Mouse (Mus musculus) ovary, postnatal 14 days (tissue): ENCODE data around the gene 6430571L13Rik.

Experiments used
- DNase-seq: peaks from one replicate; pipeline ENCODE4 v3.0.0; 2022; ENCODE audit warnings: low spot score

6430571L13Rik gene

DNA sequence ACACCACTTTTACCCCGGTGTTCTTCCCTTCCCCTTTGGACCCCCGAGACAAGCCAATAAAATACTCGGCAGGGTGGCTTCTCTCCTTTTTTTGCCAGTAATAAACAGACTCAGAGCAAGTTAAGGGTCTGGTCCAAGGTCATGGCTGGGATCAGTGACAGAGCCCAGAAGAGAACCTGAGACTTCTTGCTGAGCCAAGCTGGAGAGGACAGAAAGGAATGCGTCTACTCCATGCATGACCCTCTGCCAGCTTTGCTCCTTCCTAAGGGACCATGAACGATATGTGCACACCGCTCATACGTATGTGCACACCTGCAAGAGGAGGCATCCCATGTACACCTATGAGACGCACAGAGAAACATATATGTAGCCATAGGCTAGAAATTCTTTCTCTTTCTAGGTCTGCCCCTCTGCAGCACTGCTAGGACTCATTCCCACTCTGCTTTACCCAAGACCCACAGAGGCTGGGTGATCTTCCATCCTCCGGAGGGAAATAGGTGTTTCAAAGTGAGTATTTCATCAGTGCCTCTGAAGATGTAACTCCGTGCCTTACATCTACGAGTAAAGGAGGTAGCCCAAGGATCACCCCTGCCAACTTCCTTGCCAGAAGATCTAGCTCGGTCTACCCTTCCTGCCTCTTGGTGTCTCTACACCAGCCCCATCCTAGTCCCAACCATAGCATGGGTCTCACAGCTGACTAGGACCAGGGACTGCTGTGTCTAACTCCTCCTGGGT, 676 bp downstream of the 6430571L13Rik start:
- DNase-seq = no peak

- no peak for DNase-seq
Measured at GRCm38 (mm10) chr9:107342201-107342709, 1.9 kb downstream of the 6430571L13Rik start.

GRCm38 (mm10) chr9:107343146-107343943, 2.9 kb downstream of the 6430571L13Rik start:
- no peak for DNase-seq

DNA sequence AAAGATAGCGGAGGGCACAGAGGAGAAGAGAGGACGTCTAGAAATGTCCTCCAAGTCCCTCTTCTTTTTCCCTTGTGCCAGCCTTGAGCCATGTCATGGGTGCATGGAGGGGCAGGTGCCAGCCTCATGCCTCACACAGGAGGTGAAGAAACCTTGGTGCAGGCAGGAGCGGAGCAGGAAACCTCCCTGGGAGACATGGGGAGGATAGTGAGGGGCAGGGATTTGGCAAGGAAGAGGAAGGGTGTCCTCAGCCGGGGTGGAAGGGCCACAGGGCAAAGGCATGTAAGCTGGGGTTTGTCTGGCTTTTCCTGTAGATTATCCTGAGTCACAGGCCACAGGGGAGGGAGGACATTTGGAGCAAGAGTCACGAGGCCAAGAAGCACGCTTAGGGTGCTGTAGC, 3.6 kb downstream of the 6430571L13Rik start:
- no peak for DNase-seq

GRCm38 (mm10) chr9:107346081-107346480, 5.7 kb downstream of the 6430571L13Rik start:
- no peak for DNase-seq

- DNase-seq = no peak
Measured at GRCm38 (mm10) chr9:107347586-107348183, 7.3 kb downstream of the 6430571L13Rik start.

DNA sequence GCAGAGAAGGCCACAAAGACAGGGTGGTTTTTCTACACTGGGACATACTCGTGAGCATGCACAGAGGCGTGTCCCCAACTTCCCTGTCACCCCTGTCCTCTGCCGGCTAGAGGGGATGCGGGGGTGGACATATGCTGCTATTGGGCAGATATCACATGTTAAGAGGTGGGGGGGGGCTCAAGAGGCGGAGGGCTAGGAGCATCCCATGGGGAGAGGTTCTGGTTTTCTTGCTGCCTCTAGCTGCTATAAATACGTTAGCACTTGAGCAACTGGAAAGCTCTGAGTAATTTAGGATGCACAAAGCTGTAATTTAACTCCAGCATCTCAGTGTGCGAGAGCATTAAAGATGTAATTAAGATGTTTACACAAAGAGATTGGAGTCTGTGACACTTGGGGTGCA, 8.9 kb downstream of the 6430571L13Rik start:
- DNase-seq = no peak

- no peak for DNase-seq
Measured at GRCm38 (mm10) chr9:107354826-107355225, 14.4 kb downstream of the 6430571L13Rik start.

DNA sequence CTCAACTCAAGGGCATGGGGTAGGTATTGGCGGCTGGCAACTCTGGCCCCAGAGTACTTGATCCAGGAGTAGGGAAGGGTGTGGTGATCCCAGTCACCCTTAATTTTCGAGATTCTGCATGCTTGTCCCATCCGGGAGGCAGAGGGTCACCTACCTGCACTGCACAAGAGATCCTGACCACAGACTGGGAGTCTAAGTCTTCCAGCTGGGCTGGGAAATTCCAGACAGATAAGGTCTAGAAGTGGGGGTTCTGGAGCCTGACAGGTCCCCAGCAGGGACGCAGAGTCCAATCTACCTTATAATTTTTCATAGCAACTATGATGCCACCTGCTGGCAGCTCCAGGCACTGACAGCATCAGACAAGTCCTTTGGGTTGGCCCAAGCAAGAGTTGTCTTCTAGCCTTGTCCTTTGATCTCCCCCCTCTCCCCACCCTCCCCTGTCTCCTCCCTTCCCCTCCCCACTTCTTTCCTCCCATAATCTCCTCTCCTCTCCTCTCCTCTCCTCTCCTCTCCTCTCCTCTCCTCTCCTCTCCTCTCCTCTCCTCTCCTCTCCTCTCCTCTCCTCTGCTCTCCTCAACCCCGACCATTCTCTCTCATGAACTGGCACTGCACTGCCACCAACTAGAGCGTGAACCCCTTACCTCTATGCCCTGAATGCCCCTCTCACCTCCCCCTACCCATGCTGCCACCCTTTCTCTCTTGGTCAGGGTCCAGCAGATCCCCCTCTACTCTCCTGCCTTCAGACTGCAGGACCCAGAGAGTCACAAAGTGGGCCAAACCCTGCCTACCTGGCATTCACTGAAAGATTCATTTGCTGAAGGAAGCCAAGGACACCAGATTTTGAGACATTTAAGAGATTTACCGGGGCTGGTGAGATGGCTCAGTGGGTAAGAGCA, 15.7 kb downstream of the 6430571L13Rik start:
- peak; percentile 42 for DNase-seq

- peak; percentile 89 for DNase-seq
Measured at GRCm38 (mm10) chr9:107357651-107358050, 17.2 kb downstream of the 6430571L13Rik start.

GRCm38 (mm10) chr9:107360989-107361388, 20.6 kb downstream of the 6430571L13Rik start:
- no peak for DNase-seq

DNA sequence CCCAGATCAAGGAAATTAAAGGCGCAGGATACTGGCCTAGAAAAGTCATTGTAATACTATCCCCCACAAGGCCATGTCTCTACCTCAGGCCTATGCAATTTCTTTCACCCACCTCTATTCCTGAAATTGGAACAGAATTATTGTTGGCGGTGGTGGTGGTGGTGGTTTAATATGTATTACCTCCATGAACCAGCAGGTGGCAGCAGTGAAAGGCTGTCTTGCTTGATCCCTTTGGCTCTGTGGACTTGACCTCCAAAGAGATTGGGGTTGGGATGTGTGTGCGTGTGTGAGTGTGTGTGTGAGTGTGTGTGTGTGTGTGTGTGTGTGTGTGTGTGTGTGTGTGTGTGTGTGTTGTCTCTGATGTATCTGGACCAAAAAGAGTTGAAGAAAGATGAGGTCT, 26.2 kb downstream of the 6430571L13Rik start:
- DNase-seq = peak; percentile 65

- DNase-seq = no peak
Measured at GRCm38 (mm10) chr9:107368302-107368701, 27.9 kb downstream of the 6430571L13Rik start.

DNA sequence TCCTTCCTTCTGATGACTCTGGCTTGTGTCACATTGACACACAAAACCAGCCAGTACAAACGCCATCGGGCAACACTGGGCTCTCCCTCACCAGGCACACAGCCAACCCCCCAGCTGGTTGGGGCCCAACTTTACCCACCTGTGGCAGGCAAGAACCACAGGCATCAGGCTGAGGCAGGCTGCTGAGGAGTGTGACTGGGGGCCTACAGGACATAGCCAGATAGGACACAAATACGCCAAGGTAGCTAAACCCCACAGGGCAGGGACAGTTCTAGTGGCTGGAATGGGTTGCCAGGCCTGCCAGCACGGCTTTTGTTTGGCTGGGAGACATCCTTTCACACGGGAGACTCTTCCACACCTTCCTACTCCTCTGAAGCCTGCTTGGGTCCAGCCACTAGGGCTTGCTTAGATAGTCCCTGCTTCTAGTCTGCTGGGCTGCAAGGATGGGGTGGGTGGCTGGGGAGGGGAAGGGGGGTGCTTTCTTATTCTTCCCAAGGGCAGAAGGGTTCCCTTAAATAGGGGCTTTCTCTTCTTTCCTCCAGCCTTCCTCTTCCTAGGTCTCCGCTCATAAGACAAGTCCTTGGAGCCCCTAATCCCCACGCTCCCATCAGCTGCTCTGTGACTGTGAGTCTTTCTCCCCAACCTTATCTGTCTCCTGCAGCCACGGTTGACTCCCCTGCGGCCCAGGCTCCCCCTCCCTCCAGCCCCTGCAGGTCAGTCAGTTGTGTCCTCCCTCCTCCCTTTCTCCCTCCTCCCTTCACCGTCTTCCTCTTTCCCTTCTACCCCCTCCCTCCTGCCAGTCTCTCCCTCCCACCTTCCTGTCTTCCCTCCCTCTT, 29.1 kb downstream of the 6430571L13Rik start:
- no peak for DNase-seq

DNA sequence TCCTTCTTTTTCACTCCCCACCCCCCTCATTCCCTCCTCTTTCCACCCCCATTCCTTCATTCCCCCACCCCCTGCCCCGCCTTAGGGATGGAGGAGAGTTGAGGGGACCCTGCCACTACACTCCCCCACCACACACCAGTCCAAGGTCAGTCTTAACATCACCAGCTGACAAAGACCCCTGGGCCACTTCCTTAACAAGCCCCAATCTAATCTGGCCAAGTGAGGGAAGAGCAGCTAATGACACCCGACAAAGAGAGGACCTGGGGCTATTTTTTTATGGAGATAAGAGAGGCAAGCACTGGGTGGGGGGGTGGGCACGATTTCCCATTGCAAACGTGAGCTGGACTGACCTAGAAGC, 29.7 kb downstream of the 6430571L13Rik start:
- DNase-seq = no peak

DNA sequence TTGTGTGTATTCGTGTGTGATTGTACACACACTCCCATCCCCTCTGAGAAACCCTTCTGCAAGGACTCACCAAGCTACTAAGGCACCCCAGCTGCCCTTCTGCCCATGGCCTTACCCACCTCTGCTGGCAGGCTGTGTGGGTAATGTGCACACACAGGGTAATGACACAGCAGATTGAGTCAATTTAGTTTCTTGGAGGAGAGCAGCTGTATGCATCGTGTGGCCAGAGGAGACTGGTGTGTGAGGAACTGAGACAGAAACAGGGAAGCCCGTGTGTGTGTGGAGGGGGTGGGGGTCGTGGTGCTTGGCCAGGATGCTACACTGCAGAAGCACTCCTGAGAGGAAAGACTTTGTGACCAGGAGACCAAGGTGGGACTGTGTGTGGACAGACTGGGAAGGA, 32.0 kb downstream of the 6430571L13Rik start:
- DNase-seq = no peak

GRCm38 (mm10) chr9:107374623-107375022, 34.2 kb downstream of the 6430571L13Rik start:
- DNase-seq = no peak

- DNase-seq = no peak
Measured at GRCm38 (mm10) chr9:107375451-107375850, 35.0 kb downstream of the 6430571L13Rik start.

GRCm38 (mm10) chr9:107377961-107378512, 37.6 kb downstream of the 6430571L13Rik start:
- no peak for DNase-seq

- peak; percentile 36 for DNase-seq
Measured at GRCm38 (mm10) chr9:107381723-107382122, 41.3 kb downstream of the 6430571L13Rik start.
